Mouse (Mus musculus) small intestine, adult 2 months (tissue): ENCODE data around the gene Dst.

Source experiments
- CTCF ChIP-seq: fragments of 200-500 bp; IDR thresholded peaks from 2 replicates; pipeline ENCODE4 v1.5.1; 2012; ENCODE audit warnings: low read depth, mild to moderate bottlenecking, control low read depth, inconsistent platforms, low read length, moderate library complexity, mixed read lengths; ENCODE audit not compliant: insufficient replicate concordance, insufficient read length; ENCODE audit errors: extremely low read depth
- POLR2A ChIP-seq: fragments of 200-500 bp; IDR thresholded peaks from 2 replicates; pipeline ENCODE4 v1.6.1; 2012; ENCODE audit warnings: low read depth, mild to moderate bottlenecking, control low read depth, inconsistent platforms, low read length, moderate library complexity

DNA sequence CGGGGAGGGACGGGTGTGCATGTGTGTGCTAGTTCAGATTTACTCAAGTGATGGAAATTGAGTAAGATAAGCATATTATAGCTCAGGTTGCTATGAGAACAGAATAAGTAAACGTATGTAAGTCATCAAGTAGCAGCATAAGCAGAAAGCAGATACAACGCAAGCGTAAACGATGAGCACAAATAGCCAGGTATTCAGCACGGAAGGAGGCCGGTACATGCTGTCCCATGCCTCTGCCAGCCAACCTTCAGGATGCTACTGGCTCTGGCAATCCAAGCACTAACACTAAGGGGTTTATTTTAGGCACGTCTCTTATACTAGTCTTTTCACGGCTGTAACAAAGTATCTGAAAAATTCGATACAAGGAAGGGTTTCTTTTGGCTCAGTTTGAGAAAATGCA lies 10.6 kb upstream of the Dst start:
- TF ChIP-seq CTCF (no peak), POLR2A (no peak)
